Mouse (Mus musculus): Measurements from ENCODE around the gene Cirbp.
A peak's percentile ranks its signal among the peaks of the same experiment; 100 is the strongest.
"Not testable (repeated sequence)": the region's sequence is repeated elsewhere in the genome, so short reads cannot be mapped to it uniquely, and the experiment has no call there.

Gene Cirbp

DNA sequence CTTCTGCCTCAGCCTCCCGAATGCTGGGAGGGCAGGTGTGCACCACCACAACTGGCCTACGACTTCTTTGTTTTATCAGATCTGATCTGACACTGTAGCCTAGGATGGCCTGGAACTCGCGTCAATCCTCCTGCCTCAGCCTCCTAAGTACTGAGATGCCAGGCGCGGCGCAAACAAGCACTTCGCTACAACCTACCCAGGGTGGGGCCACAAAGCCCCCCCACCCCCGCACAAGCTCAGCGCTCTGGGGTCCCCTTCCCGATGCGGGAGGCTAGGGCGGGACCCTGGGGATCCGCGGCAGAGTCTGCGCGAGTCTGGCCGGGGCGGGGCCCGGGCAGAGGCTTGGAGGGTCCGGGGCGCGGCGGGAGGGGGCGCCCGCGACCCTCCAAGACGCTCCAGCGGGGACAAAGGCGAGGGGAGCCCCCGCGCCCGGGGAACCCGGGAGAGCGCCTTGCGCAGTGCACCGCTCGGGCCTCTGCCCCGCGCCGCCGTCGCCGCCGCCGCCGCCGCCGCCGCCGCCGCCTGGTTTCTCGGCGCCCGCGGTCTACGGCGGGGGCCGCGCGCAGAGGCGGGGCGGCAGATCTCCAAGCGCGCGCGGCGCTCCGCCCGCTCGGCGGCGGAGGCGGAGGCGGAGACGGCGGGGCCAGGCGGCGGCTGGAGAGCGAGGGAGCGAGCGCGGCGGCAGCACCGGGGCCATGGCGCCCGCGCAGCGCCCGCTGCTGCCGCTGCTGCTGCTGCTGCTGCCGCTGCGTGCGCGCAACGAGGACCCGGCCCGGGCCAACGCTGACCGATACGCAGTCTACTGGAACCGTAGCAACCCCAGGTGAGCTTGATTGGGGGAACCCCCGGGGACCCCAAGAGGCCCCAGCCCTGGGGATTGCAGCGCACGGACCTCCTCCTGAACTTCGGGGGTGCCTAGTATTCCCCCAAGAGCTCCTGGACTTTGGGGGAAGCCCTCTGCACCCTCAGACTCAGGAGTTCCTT, 13.6 kb downstream of the Cirbp start, which contains the start of gene Efna2:
Efna2 (plus strand) TSS at position 415 of the 984 bp plus-strand sequence.
- DNase-seq, result peak; percentile 59

DNA sequence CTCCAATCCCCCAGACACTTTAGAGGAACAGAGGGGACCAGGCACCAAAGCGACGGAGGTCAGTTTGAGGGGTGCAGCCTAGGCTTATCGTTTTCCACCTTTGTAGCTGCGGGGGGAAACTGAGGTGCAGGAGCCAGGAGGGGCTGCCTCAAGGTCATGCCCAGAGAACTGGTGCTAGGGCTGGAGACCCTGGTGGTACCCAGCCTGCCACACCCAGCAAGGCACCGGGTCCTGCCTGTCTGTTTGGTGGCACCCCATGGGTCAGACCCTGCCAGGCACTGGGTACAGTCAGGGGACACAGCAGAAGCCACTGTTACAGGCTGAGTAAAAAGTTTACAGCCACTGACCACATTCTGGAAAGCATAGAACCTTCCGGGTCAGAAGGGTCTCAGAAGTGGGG, 14.5 kb downstream of the Cirbp start:
- DNase-seq, result no peak

DNA sequence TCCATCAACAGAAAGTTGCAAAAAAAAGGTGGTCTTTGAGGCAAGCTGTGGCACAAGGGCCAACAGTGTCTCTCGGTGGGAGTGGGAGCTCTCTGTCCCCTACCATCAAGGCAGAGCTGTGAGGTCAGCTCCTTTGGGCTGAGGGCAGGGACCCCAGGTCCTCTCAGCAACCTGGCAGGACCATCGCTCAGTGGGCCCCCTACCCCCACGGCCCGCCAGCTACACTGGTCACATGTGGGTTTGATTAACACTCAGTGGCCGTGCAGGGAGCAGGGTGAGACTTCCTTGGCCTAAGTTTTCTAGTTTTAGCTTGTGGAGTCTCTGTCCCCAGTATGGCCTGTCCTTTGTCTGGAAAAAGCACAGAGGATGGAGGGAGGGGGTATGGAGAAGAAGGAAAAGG, 15.0 kb downstream of the Cirbp start:
- no peak for DNase-seq

DNA sequence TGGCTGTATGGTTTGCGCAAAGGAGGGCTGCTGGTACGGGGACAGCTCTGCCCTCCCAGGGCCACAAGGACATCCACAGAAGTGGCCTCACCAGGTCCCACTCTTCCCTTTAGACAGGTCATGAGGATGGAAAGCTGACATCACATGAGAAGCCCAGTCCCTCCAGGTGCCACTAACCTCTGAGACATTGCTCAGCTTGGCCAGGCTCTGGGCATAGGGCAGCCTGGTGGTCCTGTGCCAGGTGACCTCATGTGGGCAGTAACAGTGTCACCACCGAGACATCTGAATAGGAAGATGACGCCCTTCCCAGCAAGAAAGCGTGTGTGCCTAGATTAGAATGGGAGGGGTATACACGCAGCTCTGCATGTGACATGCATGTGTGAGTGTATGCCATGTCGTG, 16.8 kb downstream of the Cirbp start:
- peak; percentile 26 for DNase-seq

DNA sequence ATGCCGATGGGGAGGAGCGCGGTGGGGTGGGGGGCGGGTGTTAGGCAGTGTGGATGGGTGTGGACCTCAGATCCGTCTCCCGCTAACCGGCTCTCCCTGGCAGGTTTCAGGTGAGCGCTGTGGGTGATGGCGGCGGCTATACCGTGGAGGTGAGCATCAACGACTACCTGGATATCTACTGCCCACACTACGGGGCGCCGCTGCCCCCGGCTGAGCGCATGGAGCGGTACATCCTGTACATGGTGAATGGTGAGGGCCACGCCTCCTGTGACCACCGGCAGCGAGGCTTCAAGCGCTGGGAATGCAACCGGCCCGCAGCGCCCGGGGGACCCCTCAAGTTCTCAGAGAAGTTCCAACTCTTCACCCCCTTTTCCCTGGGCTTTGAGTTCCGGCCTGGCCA, 20.9 kb downstream of the Cirbp start:
- DNase-seq, result no peak

DNA sequence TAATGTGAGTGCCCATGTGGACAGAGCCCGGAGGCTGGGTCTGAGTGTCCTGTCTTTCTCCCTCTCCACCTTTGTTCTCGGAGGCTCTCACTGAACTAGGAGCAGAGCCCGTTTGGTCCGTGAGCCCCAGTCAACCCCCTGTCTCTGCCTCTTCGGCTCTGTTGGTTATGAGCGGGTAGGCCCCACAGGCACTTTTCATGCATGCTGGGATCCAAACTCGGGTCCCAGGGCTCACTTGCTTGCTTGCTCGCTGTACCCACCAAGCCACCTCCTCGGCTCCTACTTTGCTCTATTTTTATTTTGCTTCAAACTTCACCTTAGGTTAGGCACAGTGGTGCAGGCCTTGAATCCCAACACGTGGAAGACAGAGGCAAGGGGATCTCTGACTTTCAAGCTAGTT, 22.0 kb downstream of the Cirbp start:
- DNase-seq, result no peak

DNA sequence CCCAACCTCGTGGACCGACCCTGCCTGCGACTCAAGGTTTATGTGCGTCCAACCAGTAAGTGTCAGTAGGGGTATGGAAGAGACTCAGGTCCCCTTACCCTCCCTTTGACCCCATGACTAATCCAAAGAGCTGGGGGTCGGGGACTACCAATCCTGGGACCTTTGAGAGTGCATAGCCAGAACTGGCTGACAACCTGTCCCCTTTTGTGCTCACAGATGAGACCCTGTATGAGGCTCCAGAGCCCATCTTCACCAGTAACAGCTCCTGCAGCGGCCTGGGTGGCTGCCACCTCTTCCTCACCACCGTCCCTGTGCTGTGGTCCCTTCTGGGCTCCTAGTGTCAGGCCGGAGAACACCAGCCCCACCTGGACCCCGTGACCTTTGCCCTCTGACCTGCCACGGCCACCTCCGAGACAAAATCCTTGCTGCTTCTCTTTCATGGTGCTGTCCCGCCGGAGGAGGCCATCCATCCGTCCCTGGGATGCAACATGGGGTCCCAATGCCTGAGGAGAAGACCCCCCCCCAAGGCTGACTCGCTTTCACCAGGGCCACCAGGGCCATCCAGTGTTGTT, 22.8 kb downstream of the Cirbp start:
- DNase-seq, result no peak

DNA sequence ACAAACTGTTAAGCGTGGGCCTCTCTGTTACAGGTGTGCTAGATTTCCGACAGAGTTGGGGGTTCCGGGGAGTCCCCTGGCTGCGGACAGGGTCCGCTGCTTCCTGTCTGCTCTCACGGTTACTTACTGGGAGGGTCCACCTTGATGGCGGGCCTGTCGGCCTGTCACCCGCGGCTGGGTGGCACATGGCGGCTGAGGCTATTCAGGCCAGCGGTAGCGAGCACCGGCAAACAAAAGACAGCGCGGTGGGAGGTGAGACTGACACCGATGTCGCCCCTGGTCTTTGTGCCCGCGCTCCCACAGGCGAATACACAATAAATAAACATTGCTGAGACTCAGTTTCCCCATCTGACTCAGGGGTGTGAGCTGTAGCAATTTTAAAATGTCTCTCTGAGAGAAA, 24.2 kb downstream of the Cirbp start:
- DNase-seq, result no peak

DNA sequence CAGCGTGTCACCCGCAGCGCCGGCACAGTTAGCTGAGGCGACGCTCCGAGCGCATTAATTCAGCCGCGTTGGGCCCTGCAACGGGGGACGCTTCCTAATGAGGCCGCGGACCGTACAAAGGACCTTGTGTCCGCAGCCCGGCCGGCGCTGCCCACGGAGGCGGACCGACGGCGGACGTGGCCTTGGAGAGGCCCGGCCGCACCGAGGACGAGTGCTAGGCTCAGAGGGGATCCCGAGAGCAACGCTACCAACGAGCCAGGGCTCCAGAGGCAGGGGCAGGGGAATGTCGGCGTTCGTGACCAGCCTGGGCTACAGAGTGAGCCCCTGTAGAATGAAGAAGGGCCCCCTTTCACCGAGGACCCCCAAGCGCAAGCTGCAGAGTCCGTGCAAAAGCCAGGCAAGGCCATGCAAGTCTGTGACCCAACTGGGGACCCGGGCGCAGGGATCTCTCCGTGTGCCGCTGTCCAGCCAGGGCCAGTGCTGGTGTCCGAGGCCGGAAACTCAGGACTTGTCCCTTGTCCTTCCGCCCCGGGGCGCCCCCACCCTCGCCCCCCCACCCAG, 24.8 kb downstream of the Cirbp start:
- no peak for DNase-seq

DNA sequence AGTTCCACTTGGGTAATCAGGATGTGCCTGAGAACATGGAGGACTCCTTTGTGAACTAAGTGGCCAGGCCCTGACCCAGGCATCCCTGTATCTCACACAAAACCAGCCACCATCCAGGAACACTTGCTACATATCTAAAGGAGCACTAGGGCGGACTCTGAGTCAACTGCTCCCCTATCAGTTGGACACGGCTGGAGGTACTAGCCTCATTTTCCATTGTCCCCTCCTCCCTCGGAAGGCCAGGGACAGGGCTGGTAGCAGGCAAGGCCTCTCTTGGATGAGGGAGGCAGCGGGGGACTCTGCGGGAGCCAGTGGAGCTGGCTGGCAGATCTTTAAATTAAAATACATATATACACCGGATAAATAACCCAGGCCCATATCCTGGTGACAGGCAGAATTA, 28.2 kb downstream of the Cirbp start:
- no peak for DNase-seq

DNA sequence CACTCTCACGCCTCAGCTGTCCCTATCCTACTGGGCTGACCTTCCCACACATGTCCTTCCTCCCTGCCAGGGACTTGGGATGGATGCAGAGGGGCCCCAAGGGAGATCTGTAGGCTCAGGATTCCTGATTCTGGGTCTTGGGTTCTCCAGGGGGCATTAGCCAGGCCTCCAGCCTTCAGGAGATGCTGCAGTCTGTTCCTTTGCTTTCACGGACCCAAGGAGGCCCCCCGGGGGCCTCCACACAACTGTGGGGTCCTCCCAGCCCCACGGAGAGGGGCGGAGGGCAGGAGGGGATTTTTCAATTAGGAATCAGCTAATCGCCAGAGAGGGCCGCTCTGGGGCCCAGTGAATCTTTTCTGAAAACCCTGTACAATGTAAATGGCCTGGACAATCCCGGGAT, 28.7 kb downstream of the Cirbp start:
- DNase-seq, result no peak

DNA sequence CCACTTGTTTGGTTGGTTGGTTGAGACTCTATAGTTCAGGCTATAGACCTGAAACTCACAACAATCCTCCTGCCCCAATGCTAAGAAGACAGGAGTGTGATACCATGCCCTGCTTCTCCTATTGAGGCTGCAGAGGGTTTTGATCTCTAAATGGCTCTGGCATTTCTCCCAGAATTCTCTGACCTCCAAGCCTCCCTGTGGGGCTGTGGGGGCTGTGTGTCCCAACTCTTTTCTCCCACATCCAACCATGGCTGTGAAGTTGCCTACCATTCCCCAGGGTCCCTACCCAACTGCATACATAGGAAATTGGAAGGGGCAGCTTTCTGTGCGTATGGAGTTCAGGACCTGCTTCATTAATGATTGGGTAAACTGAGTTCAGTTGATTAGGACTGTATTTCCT, 30.4 kb downstream of the Cirbp start:
- no peak for DNase-seq

DNA sequence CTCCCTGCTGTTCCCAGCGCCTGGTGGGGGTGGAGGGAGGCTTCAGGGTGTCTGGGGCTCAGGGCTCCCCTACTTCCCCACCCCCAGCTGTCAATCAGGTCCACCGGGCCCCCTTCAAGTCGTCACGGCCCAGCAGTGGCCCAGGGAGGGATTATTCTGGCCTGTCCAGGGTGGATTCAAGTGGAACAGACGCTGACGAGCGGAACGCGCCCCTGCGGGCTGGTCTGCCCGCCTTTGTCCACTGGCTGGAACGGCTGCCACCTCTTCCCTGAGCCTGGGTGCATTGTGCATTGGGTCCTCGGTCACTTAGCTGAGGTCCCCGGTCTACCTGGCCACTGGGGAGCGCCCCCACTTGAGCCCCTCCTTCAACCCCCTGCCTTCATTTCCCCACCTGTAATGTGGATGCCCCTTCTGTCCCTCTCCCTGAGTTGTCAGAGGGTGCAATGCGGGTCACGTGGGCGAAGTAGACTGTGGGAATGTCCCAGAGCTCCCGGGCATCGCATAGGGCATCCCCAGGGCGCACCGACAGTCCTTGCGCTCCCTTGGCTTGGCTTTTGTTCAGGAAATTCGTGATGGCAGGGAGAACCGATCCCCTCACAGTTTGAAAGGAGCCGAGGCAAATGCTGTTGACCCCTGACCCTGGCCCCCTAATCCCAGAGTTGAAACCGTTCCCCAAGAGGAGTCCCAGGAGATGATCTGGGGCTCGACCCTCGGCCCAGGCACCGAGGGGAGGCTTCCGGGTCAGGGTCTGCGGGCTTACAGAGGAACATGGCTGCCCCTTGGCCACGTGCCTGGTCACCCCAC, 31.2 kb downstream of the Cirbp start:
- no peak for DNase-seq

DNA sequence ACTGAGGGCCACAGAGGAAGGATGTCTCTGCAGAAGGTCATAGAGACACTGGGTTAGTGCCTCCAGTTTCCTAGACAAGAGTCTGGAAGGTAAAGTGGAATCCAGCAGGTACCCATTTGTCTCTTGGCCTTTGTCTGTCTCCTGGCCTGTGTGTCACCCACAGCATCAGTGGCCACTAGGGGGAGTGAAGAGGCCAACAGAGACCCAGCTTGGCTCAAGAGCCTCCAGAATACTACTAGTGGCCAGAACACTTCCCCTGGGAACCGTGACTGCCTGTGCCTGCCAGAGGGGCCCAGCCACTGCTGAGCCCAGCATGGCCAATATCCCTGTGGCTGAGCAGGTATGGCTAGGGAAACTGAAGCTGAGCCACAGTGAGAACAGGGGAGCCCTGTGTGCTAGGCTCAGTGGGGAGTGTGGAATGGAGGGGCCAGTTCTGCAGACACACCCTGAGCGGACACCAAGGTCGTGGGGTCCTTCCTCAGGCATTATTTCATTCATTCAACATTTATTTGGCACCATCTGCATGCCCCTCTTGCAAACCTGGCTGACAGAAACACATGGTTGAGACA, 33.7 kb downstream of the Cirbp start:
- DNase-seq, result peak; percentile 93

DNA sequence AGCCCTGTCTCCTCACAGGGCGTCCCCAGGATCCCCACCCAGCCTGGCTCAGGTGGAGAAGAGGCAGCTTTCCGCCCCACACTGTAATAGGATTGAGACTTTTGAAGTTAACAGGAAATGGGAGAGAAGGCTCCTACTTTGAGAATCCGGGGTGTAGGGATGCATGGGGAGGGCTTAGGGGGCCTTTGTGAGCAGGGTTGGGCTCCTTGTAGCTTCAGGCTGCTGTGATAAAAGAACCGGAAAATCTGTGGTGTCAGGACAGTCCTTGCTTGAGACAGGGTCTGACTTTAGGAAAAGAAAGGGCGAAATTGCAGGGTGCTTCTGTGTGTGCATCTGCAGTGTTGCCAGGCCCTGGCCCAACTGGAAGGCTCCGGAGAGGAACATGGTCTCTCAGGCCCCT, 34.7 kb downstream of the Cirbp start:
- no peak for DNase-seq

DNA sequence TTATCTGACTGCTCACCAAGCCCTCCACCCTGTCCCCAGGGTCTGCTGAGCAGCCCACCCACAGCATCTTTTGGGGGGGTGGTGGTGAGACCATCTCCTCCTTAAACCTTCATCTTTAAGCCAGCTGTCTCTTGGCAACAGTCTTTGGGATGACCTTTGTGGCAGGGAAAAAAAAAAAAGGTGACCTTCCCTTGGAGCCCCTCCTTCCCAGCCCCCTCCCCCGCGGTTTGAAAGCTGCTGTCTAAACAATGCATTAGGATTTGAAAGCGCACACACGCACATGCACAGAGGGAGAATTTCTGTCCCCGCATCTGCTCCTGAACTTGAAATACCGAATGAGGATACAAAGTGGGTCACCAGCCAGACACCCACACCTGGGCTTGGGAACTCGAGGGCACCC, 38.3 kb downstream of the Cirbp start:
- DNase-seq, result no peak

DNA sequence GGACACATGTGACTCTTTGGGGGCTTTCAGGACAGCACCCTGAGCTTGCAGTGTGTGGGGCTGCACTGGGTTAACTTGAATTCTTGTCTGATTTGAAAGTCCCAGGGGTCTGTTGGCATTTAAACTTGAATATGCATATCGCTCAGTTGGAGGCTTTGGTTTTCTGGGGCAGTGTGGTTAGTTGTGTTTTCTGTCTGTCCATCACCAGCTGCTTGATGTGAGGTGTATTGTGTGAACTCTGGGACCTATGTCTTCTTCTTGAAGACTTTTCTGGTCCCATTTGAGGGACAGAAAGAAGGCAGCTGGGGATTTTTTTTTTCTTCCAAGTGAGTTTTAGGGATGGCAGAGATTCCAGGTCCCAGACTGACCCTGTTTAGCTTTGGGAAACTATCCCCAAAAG, 41.4 kb downstream of the Cirbp start:
- DNase-seq, result no peak

DNA sequence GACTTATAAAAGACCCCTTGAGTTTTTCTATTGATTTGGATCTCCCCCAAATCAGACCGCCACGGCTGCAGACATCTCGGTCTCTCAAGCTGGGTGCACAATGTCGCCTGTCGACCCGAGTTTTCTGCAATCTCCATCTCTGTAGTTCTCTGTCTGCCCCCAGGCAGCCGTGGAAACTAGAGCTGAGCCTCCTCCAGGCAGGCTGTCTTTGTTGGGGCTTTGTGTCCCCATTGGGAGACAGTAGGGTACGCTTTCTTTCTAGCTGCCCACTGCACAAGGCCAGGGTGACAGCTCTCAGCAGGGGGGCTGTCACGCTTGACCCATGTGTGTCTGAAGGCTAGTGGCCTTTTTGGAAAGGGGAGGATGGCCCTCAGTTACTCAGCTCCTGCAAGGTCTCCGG, 41.9 kb downstream of the Cirbp start:
- DNase-seq, result no peak

DNA sequence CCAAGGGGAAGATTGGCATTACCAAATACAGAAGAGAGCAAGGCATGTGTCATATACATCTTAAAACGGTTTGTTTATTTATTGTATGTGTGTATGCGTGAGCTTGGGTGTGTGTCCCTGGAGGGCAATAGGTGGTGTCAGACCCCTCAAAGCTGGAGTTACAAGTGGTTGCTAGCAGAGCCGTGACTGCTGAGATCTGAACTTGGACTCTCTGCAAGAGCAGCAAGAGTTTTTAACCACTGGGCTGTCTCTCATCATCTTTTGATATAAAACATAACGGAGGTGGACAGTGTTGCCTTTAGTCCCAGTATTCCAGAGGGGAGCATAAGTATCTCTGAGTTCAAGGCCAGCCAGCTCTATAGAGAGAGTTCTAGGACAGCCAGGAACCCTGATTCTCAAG, 42.5 kb downstream of the Cirbp start:
- DNase-seq, result no peak

DNA sequence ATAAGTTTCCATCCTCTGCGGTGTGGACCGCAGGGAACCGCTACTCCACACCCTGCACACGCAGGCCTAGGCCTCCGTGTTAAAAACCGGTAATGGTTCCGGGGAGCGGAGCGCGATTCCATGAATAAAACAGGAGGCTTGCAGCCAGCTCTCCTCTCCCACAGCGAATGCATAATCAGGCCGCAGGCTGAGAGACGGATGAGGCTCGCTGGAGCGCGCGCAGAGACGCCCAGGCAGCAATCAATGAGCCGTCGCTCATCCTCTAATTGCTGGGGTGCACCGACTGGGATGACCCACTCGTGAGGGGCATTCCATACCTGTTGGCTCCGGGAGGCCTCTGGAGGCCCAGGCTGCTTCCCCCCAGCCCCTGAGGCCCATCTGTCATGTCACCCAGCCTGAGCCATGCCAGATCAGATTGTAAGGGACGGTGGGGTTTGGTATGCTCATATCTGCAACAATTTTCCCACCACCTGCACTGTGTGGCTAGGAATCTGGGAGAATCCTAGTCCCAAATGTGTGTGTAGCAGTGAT, 43.1 kb downstream of the Cirbp start:
- DNase-seq, result no peak

DNA sequence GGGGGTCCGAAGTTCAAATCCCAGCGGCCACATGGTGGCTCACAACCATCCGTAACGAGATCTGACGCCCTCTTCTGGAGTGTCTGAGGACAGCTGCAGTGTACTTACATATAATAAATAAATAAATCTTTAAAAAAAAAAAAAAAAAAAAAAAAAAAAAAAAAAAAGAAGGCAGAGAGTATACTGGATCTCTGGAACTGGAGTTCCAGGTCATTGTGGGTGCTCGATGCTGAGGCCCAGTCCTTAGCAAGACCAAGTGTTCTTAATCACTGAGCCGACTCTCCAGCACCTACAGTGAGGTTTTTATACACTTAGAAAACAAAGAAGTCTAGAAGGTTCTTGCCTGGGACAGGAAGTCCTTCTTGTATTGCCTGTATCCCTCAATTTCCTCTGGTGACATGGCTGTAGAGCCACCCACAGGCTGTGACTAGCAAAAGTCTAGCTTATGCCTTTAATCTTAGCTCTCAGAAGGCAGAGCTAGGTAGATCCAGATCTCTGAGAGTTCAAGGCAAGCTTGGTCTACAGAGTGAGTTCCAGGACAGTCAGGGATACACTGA, 45.8 kb downstream of the Cirbp start:
- DNase-seq, result not testable (repeated sequence)

DNA sequence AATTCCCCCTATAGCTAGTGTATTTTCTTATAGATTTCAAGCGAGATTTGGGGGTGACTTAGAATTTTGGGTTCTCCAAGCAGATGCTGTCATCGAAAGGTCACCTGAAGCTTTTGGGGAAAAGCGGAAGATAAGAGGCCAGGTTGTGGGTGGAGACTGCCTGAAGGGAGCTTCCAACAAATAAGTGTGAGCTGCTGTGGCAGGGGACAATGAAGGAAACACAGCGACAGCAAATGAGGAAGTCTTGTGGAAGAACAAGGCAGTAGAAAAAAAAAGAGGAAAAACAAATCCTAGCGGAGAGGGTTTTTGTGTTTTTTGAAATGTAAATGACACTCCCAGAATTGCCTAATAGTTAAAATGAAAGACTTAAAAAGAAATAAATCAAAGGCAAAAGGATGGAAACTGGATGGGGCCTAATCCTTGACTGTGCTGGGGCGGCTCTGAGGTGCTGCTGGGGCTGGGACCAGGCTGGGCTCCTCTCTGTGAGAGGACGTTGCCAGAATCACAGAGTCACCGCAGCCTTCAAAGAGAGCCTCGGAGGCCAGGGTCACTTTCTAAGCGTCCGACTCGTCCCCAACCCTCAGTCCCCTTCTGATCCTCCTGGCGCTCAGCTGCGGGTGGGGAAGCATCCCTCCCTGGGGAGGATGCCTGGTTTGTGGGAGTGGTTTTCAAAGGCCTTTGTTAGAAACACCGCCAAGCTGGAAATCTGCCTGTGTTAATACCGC, 49.4 kb downstream of the Cirbp start:
- no peak for DNase-seq
